Mouse (Mus musculus) midbrain, postnatal 0 days (tissue): ENCODE measurements around the gene Pdzd2. TPM values are rescaled to one million over a fixed set of nuclear protein-coding genes. Genes with fewer than 3 reads are reported as not detected.

Source experiments
- ATAC-seq: fragments of 200-750 bp; cut with Nextera tagmentation; 2 replicates; pipeline ENCODE4 v1.8.0; 2017; ENCODE audit warnings: moderate number of reproducible peaks, mild to moderate bottlenecking, moderate TSS enrichment, moderate library complexity; ENCODE audit not compliant: low FRiP score
- DNase-seq: peaks from one replicate; pipeline ENCODE4 v3.0.0-alpha.2; 2015; ENCODE audit warnings: low spot score
- H3K27ac ChIP-seq: fragments of 300-500 bp; sonication (generic); 2 replicates; pipeline ENCODE4 v1.5.1; 2014; ENCODE audit warnings: low read depth, mild to moderate bottlenecking, low read length, mixed read lengths
- H3K27me3 ChIP-seq: fragments of 300-500 bp; sonication (generic); 2 replicates; pipeline ENCODE4 v1.6.1; 2014; ENCODE audit warnings: low read length, control low read depth, mixed read lengths; ENCODE audit not compliant: insufficient read depth
- H3K36me3 ChIP-seq: fragments of 300-500 bp; sonication (generic); 2 replicates; pipeline ENCODE4 v1.6.1; 2014; ENCODE audit warnings: low read length, control low read depth, mixed read lengths; ENCODE audit not compliant: insufficient read depth
- H3K4me1 ChIP-seq: fragments of 300-500 bp; sonication (generic); 2 replicates; pipeline ENCODE4 v1.6.1; 2014; ENCODE audit warnings: mild to moderate bottlenecking, control low read depth, antibody characterized with exemption, low read length, mixed read lengths; ENCODE audit not compliant: insufficient read depth
- H3K4me2 ChIP-seq: fragments of 300-500 bp; sonication (generic); 2 replicates; pipeline ENCODE4 v1.6.1; 2014; ENCODE audit warnings: low read depth, mild to moderate bottlenecking, low read length, mixed read lengths; ENCODE audit not compliant: poor library complexity, severe bottlenecking
- H3K4me3 ChIP-seq: fragments of 300-500 bp; sonication (generic); 2 replicates; pipeline ENCODE4 v1.5.1; 2014; ENCODE audit warnings: low read depth, mild to moderate bottlenecking, low read length, moderate library complexity
- H3K9ac ChIP-seq: fragments of 300-500 bp; sonication (generic); replicated peaks from 2 replicates; pipeline ENCODE4 v1.6.1; 2014; ENCODE audit warnings: mild to moderate bottlenecking, low read length, moderate library complexity, mixed read lengths; ENCODE audit not compliant: poor library complexity, severe bottlenecking
- H3K9me3 ChIP-seq: fragments of 300-500 bp; sonication (generic); 2 replicates; pipeline ENCODE4 v1.6.1; 2016; ENCODE audit warnings: low read length, control low read depth
- CTCF ChIP-seq: IDR thresholded peaks from 2 replicates; pipeline ENCODE4 v1.5.1; 2016; ENCODE audit warnings: antibody characterized with exemption, mild to moderate bottlenecking
- WGBS: fragments of 180-500 bp; shearing (Covaris S2); extraction: QIAGEN DNeasy Blood & Tissue Kit; methylation state at CpG from one replicate; pipeline ENCODE4 v1.1.7; 2014; 5-methylcytosine and 5-hydroxymethylcytosine counted together
- polyA plus RNA-seq: library from polyadenylated mRNA; unstranded; fragments of >200 nt; fragmentation: Nextera tagmentation; extraction: Ambion mirVana; gene quantifications from 2 replicates; pipeline ENCODE4 v1.2.1, GENCODE M21; 2015
- total RNA-seq: library from RNA; depleted of rRNA; stranded (reverse); fragments of >200 nt; gene quantifications from 2 replicates; pipeline ENCODE4 v1.2.3, GENCODE M21; 2014

Pdzd2 gene
- total and polyA plus RNA-seq, 2 experiments from 2014 or later: 15.8 to 29.8 TPM

GRCm38 (mm10) chr15:12337779-12338137 is 402.0 kb downstream of the Pdzd2 start:
- Histone ChIP-seq H3K4me3 (no peak overlapping the region), H3K27me3 (no peaks in the 10 kb centered on the region), H3K9me3 (no peaks in the 10 kb centered on the region), H3K4me2 (no peak overlapping the region), H3K36me3 (no peaks in the 10 kb centered on the region), H3K27ac (no peak overlapping the region), H3K4me1 (no peaks in the 10 kb centered on the region), H3K9ac (no peak overlapping the region)
- no peak for TF ChIP-seq CTCF
- WGBS: 76% methylated on average over 3 of the region's 3 CpGs
- no peak for DNase-seq
- no peak for ATAC-seq

- no peaks in the 10 kb centered on the region for H3K27me3 ChIP-seq
- H3K4me1 ChIP-seq: no peaks in the 10 kb centered on the region
- TF ChIP-seq CTCF: no peak
- H3K9me3 ChIP-seq: no peaks in the 10 kb centered on the region
- whole genome bisulfite sequencing: 92% methylated on average over 4 of the region's 4 CpGs
- no peak overlapping the region for H3K27ac ChIP-seq
- no peak overlapping the region for H3K4me3 ChIP-seq
- H3K9ac ChIP-seq: no peak overlapping the region
- DNase-seq (no peak), ATAC-seq (no peak)
- no peaks in the 10 kb centered on the region for H3K36me3 ChIP-seq
- no peak overlapping the region for H3K4me2 ChIP-seq
Observed at GRCm38 (mm10) chr15:12337030-12337778, 402.5 kb downstream of the Pdzd2 start.

GRCm38 (mm10) chr15:12334381-12334780 is 405.3 kb downstream of the Pdzd2 start:
- H3K4me3 ChIP-seq: no peak overlapping the region
- H3K27me3 ChIP-seq: no peaks in the 10 kb centered on the region
- no peak overlapping the region for H3K4me2 ChIP-seq
- H3K9me3 ChIP-seq: no peaks in the 10 kb centered on the region
- H3K4me1 ChIP-seq: peaks cover 4% of the 10 kb centered on the region; the same call in 1 of the 2 replicates
- no peaks in the 10 kb centered on the region for H3K36me3 ChIP-seq
- TF ChIP-seq CTCF: no peak
- no peak overlapping the region for H3K27ac ChIP-seq
- H3K9ac ChIP-seq: no peak overlapping the region
- no peak for ATAC-seq
- DNase-seq: no peak
- WGBS: 75% methylated on average over 4 of the region's 4 CpGs

- DNase-seq (no peak), ATAC-seq (no peak)
- Histone ChIP-seq H3K9me3 (no peaks in the 10 kb centered on the region), H3K4me1 (peaks cover 4% of the 10 kb centered on the region; the same call in 1 of the 2 replicates), H3K27ac (no peak overlapping the region), H3K9ac (no peak overlapping the region), H3K4me3 (no peak overlapping the region), H3K36me3 (no peaks in the 10 kb centered on the region), H3K4me2 (no peak overlapping the region), H3K27me3 (no peaks in the 10 kb centered on the region)
- no peak for TF ChIP-seq CTCF
- 90% methylated on average over 1 of the region's 1 CpGs for WGBS
Observed at GRCm38 (mm10) chr15:12331300-12331699, 408.4 kb downstream of the Pdzd2 start.

GRCm38 (mm10) chr15:12330892-12331291 is 408.8 kb downstream of the Pdzd2 start:
- Histone ChIP-seq H3K4me3 (no peak overlapping the region), H3K36me3 (no peaks in the 10 kb centered on the region), H3K27me3 (no peaks in the 10 kb centered on the region), H3K9ac (no peak overlapping the region), H3K9me3 (no peaks in the 10 kb centered on the region), H3K4me1 (peaks cover 4% of the 10 kb centered on the region; the same call in 1 of the 2 replicates), H3K4me2 (no peak overlapping the region), H3K27ac (no peak overlapping the region)
- DNase-seq (no peak), ATAC-seq (no peak)
- no peak for TF ChIP-seq CTCF

- no peak overlapping the region for H3K4me2 ChIP-seq
- no peaks in the 10 kb centered on the region for H3K27me3 ChIP-seq
- WGBS: 93% methylated on average over 3 of the region's 3 CpGs
- H3K4me1 ChIP-seq: peaks cover 4% of the 10 kb centered on the region; the same call in 1 of the 2 replicates
- H3K9me3 ChIP-seq: no peaks in the 10 kb centered on the region
- no peak for TF ChIP-seq CTCF
- no peak for DNase-seq
- H3K4me3 ChIP-seq: no peak overlapping the region
- H3K9ac ChIP-seq: no peak overlapping the region
- H3K27ac ChIP-seq: no peak overlapping the region
- no peak for ATAC-seq
- no peaks in the 10 kb centered on the region for H3K36me3 ChIP-seq
Observed at GRCm38 (mm10) chr15:12330389-12330788, 409.3 kb downstream of the Pdzd2 start.
